Mouse (Mus musculus) right cerebral cortex, postnatal 25 days (tissue): ENCODE data around the gene Col1a2.

Experiments
- DNase-seq: peaks from one replicate; pipeline ENCODE4 v3.0.0; 2022

The Col1a2 gene

DNA sequence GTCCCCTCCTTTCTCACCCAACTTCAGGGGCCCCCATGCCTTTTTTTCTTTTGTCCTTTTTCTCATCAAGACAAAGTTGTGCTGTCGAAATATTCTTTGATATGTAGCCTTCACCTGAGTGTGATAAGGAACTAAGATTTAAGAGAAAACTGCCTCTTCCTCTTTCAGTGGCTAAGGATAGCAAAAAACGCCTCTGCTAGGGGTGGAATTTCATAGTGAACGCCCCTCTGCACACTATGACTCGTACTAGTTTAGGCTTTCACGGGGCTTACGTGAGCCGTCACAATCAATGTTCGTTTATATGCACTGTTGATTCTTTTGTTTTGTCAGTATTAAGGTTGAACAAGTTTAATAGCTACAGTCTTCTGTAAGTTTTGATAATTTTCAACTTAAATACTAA lies 85.5 kb downstream of the Col1a2 start:
- DNase-seq, result no peak
